Mouse (Mus musculus) gastrocnemius, postnatal 14 days (tissue): ENCODE data around the gene Gvin1. TPM values are rescaled to one million over a fixed set of nuclear protein-coding genes. Genes with fewer than 3 reads are reported as not detected.
"Not testable (repeated sequence)": the region's sequence is repeated elsewhere in the genome, so short reads cannot be mapped to it uniquely, and the experiment has no call there.

ENCODE experiments used
- DNase-seq: peaks from one replicate; pipeline ENCODE4 v3.0.0; 2021; ENCODE audit warnings: mixed read lengths
- intact Hi-C: fragments of 180-260 bp; cut with DNase I; formaldehyde crosslinking; loops from one replicate; pipeline ENCODE4 v1.15.1; 2025; ENCODE audit warnings: low total_unique reads
- long read RNA-seq, 2 experiments: library from polyadenylated mRNA; stranded (forward); transcript quantifications; one replicate each; pipeline ENCODE4 v2.0.0; 2021
- total RNA-seq, 2 experiments: library from RNA; stranded (reverse); gene quantifications; 2 replicates each; pipeline ENCODE4 v1.2.3; 2021

Gvin1 gene
- 1 to 10 TPM in 1 of 2 experiments, under 1 TPM in 1; 0.84 to 1.6 TPM for total RNA-seq
- long read RNA-seq, experiment 1, result 0 reads
- long read RNA-seq, experiment 2, partial matches to known transcripts, result 0 of 1 reads
- long read RNA-seq, experiment 2, other reads (novel, unspliced or antisense), result 1 of 1 reads

DNA sequence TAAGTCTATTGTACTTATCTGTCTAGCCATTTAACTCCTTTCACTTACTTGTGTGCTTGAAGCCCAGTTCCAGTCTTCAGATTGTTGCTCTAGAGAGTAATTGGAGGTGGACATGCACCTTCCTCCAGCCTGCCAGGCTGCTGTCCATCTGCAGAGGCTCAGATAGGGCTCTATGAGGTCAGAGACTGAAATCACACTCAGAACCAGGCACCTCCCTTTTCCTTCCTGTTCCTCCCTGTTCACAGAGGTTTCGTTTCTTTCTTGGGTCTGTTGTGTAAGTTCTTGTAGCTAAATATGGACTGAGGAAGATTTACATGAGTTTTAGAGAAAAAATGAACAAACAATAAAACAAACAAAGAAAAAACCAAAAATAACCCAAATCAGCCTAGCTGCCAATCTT lies at the start of gene Gvin1:
Gene Gvin1 (minus strand): TSS at position 150 of the 400 bp plus-strand sequence.
- not testable (repeated sequence) for DNase-seq

GRCm38 (mm10) chr7:106251844-106252517 lies 36.9 kb upstream of the Gvin1 start:
- no peak for DNase-seq
- intact Hi-C loops, result no loop called here

More for the DNA sequence above, at the start of gene Gvin1:
- intact Hi-C loops, result not testable (repeated sequence)

DNA sequence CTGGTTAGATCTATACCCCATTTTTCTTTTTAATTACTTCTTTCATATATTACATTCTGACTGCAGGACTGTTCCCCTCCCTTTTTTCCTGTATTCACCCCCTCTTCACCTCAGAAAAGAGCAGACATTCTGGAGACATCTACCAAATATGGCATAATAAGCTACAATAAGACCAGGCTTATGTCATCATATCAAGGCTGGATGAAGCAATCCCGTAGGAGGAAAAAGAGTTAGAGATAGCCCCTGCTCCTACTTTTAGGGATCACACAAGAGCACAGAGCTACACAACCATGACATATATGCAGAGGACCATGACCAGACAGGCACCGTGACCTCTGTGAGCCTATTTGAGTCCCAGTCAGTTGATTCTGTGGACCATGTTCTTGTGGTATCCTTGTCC lies 33.8 kb upstream of the Gvin1 start:
- DNase-seq, result no peak
- intact Hi-C loops, result no loop called here

DNA sequence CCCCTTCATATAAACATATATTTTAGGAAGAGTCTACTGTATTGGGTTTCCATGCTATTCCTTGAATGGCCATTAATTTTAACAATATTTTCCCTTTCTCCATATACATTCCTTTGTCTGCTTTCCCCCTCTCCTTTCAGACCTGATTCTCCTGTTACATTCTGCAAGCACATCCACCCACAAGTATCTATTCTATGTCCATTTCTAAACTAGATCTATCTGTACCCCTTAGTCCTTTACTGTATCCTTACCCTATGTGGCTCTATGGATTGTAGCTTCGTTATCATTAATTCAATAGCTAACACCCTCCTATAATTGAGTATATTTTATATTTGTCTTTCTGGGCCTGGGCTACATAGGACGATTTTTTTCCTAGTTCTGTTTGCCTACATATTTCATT lies 33.1 kb upstream of the Gvin1 start:
- DNase-seq, result no peak
- intact Hi-C loops, result no loop called here

DNA sequence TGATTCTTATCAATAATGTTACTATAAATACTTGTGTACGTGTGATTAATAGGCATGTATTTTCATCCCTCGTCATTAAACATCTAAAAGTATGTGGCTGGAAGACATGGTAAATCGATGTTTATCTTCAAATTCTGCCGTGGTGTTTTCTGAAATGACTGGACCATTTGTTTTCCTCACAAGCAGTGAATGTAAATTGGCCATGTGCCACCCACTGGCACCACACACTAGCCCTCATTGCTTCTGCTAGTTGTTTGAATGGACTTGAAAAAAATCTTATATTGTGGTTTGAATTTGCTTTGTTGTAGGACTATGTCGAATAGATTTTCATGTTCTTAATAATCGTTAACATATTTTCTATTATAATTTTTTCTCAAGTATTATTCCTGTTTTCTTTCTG lies 30.5 kb upstream of the Gvin1 start:
- intact Hi-C loops, result no loop called here
- no peak for DNase-seq

GRCm38 (mm10) chr7:106240484-106241275 lies 25.6 kb upstream of the Gvin1 start:
- intact Hi-C loops, DNase-seq: not testable (repeated sequence)

GRCm38 (mm10) chr7:106237192-106237465 lies 22.0 kb upstream of the Gvin1 start:
- intact Hi-C loops, result no loop called here
- no peak for DNase-seq

GRCm38 (mm10) chr7:106236327-106237191 lies 21.4 kb upstream of the Gvin1 start:
- DNase-seq, result no peak
- intact Hi-C loops, result no loop called here

GRCm38 (mm10) chr7:106235596-106235995 lies 20.5 kb upstream of the Gvin1 start:
- DNase-seq, result no peak
- intact Hi-C loops, result no loop called here

DNA sequence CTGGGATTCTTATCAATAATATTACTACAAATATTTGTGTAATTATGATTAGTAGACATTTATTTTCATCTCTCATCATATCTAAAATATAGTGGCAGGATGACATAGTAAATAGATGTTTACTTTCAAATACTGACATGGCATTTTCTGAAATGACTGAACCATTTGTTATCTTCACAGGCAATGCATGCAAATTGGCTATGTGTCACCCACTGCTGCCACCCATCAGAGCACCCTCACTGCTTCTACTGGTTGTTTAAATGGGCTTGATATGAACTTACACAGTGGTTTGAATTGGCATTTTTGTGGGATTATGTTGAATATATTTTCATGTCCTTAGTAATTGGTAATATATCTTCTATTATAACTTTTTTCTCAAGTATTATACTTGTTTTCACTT lies 784 bp upstream of the Gvin1 start:
- intact Hi-C loops, DNase-seq: not testable (repeated sequence)

GRCm38 (mm10) chr7:106213770-106214169 lies 1.4 kb downstream of the Gvin1 start:
- intact Hi-C loops, result not testable (repeated sequence)

GRCm38 (mm10) chr7:106206630-106207029 lies 8.5 kb downstream of the Gvin1 start:
- DNase-seq, intact Hi-C loops: not testable (repeated sequence)

More at GRCm38 (mm10) chr7:106213770-106214169, 1.4 kb downstream of the Gvin1 start:
- DNase-seq, result not testable (repeated sequence)

DNA sequence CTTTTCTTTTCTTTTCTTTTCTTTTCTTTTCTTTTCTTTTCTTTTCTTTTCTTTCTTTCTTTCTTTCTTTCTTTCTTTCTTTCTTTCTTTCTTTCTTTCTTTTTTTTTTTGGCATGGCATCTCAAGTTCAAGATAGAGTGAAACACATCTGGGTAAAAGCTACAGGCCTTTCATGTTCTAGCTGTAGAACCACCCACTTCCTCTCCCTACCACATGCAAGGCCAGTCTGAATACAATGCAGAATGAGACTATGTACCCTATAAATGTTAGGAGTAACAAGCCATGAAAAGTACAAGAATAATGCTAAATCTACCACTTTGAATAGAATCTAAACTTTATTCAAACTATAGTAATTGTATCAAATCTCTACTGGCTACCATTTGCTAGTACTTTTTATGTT lies 38.1 kb downstream of the Gvin1 start:
- intact Hi-C loops, DNase-seq: not testable (repeated sequence)

GRCm38 (mm10) chr7:106145013-106145754 lies 69.9 kb downstream of the Gvin1 start:
- DNase-seq, intact Hi-C loops: not testable (repeated sequence)

DNA sequence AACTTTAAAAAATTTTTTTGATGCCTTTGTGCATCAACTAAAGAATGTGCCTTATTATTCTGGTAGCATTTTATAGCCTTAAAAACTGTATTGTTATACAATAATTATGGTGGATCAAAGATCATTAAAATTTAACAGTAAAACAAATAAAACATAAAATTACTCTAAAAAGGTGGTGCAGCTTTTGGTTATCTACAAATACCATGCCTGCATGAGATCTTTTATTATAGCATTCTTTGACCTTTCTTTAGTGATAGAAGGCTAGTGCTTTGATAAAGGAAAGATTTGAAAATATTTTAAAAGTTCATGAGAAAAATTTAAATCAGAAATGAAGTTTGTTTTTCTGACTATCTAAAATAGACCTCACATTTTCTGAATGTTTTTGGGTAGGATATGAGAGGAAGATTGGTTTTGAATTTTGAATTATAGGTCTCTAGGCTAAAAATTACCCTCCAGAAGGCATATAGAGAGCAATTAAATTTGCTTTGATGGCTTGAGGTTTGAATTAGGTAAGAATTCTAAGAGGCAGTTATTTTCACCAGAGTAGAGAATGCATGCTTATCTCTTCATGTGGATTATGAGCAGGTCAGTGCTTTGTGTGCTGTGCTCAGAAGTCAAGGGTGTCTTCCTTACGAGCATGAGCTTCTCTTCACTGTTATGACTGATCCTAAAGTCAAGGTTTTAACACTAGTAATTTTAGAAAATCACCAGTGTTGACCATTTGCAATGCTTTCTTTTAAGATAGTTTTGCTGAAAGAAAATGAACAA lies 73.8 kb downstream of the Gvin1 start:
- intact Hi-C loops, DNase-seq: not testable (repeated sequence)

GRCm38 (mm10) chr7:106117090-106117948 lies 97.8 kb downstream of the Gvin1 start:
- DNase-seq, intact Hi-C loops: not testable (repeated sequence)
